Comparison of ENCODE assay signal across 12 mouse cellular contexts in the genomic region with DNA sequence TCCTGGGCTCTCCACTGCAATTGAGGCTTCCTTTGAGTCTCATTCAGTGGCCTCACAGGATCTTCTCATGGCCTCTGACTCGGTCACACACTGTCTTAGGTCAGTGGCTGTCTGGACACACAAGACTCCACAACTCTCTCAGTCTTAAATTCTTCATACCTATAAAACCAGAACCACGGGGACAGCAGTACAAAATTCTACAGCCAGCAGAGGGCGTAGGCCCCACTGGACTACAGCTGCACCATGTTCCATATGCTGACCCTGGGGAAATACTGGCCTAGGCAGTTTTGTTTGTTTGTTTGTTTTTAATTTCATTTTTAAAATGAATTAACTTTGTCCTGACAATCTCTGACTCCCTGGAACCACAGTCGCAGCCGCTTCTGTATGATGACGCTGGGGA. TPM values are rescaled to one million over a fixed set of nuclear protein-coding genes. Genes with fewer than 3 reads are reported as not detected.
A peak's percentile ranks its signal among the peaks of the same experiment; 100 is the strongest.
DNase-seq lines count a peak whose midpoint lies in the region; ATAC-seq and TF ChIP-seq lines count a peak whose summit lies in the region.
"Had no signal": no experiment of that assay in that cellular context is flagged by ENCODE, and none has a peak within 500 bp of the region (broad histone marks: within the 10 kb centered on the region; RNA-seq: fewer than 3 reads in every experiment).

No protein-coding gene starts in this region.

- TF ChIP-seq POLR2A in cerebellum, adult 2 months (IDR thresholded peaks at IDR 0.05; ENCODE audit: borderline replicate concordance, insufficient read depth, low read length) = no peak
- no peak for TF ChIP-seq POLR2A in liver, adult 2 months (IDR thresholded peaks at IDR 0.05; ENCODE audit: extremely low read depth, insufficient read depth, low read length)

- H3K27ac ChIP-seq in cerebellum, adult 2 months (ENCODE audit: insufficient read depth, low read length) = no peak overlapping the region
- H3K27ac ChIP-seq in liver, adult 2 months (replicated peaks; ENCODE audit: insufficient read depth, low read depth, low read length) = no peak overlapping the region
- no peak overlapping the region for H3K27ac ChIP-seq in liver, embryonic 12.5 days
- H3K27ac ChIP-seq: midbrain, embryonic 12.5 days had no signal

- H3K79me2 ChIP-seq in liver, adult 2 months (ENCODE audit: control insufficient read depth, insufficient read depth, low read length) = no peaks in the 10 kb centered on the region

- H3K4me3 ChIP-seq in cerebellum, adult 2 months (replicated peaks; ENCODE audit: insufficient read depth, low read depth, low read length) = no peak overlapping the region
- H3K4me3 ChIP-seq in liver, adult 2 months (ENCODE audit: insufficient read depth, low read depth, low read length) = no peak overlapping the region
- H3K4me3 ChIP-seq in liver, embryonic 12.5 days = no peak overlapping the region
- H3K4me3 ChIP-seq: midbrain, embryonic 12.5 days had no signal

- H3K9ac ChIP-seq in liver, adult 2 months (ENCODE audit: low read depth, low read length) = no peak overlapping the region
- no peak overlapping the region for H3K9ac ChIP-seq in liver, embryonic 12.5 days
- H3K9ac ChIP-seq: midbrain, embryonic 12.5 days had no signal

- peak; percentile 28; the same call in 1 of the 2 replicates for TF ChIP-seq CTCF in cerebellum, adult 2 months (IDR thresholded peaks at IDR 0.05; ENCODE audit: borderline replicate concordance, insufficient read depth, low read depth, low read length)
- peak; percentile 30; the same call in 1 of the 2 replicates for TF ChIP-seq CTCF in liver, adult 2 months (IDR thresholded peaks at IDR 0.05; ENCODE audit: low read depth, low read length)

- H3K27me3 ChIP-seq in cerebellum, adult 2 months (ENCODE audit: control insufficient read depth, insufficient read depth, low read length) = no peaks in the 10 kb centered on the region
- H3K27me3 ChIP-seq in liver, adult 2 months (ENCODE audit: control insufficient read depth, insufficient read depth, low read length) = no peaks in the 10 kb centered on the region
- H3K27me3 ChIP-seq in liver, embryonic 12.5 days (replicated peaks) = no peaks in the 10 kb centered on the region
- H3K27me3 ChIP-seq in splenic B cell, adult 2 months (ENCODE audit: control insufficient read depth, insufficient read depth, low read length, poor library complexity, severe bottlenecking) = no peaks in the 10 kb centered on the region
- H3K27me3 ChIP-seq: midbrain, embryonic 12.5 days had no signal

- no peak for ATAC-seq in liver, embryonic 12.5 days

- H3K36me3 ChIP-seq in liver, adult 2 months (ENCODE audit: control insufficient read depth, insufficient read depth, low read length) = peaks cover 6% of the 10 kb centered on the region
- peaks cover 22% of the 10 kb centered on the region for H3K36me3 ChIP-seq in liver, embryonic 12.5 days
- H3K36me3 ChIP-seq in splenic B cell, adult 2 months (ENCODE audit: control insufficient read depth, insufficient read depth, low read length, poor library complexity, severe bottlenecking) = no peaks in the 10 kb centered on the region

- no peak overlapping the region for H3K4me2 ChIP-seq in liver, embryonic 12.5 days
- H3K4me2 ChIP-seq: midbrain, embryonic 12.5 days had no signal

- no peaks in the 10 kb centered on the region for H3K4me1 ChIP-seq in cerebellum, adult 2 months (ENCODE audit: control insufficient read depth, insufficient read depth, low read length)
- H3K4me1 ChIP-seq in liver, adult 2 months (ENCODE audit: control insufficient read depth, insufficient read depth, low read length) = no peaks in the 10 kb centered on the region
- H3K4me1 ChIP-seq in liver, embryonic 12.5 days = no peaks in the 10 kb centered on the region
- H3K4me1 ChIP-seq: midbrain, embryonic 12.5 days had no signal

- peaks cover 3% of the 10 kb centered on the region; the same call in 1 of the 2 replicates for H3K9me3 ChIP-seq in liver, embryonic 12.5 days (replicated peaks)

- 64% methylated on average over 6 of the region's 6 CpGs for WGBS in cerebellum, adult 2 months
- 74% methylated on average over 6 of the region's 6 CpGs for WGBS in liver, adult 2 months
- WGBS in liver, embryonic 12.5 days (ENCODE audit: insufficient replicate concordance) = 64% methylated on average over 6 of the region's 6 CpGs

- DNase-seq in cerebellum, adult 2 months = no peak
- no peak for DNase-seq in cerebellum, postnatal 4 days (ENCODE audit: low spot score in 2 of 2)
- DNase-seq in liver, adult 2 months (ENCODE audit: extremely low read depth, low read depth, low spot score) = no peak
- peak; percentile 22 for DNase-seq in embryo, embryonic 9.5 days (ENCODE audit: extremely low spot score)
- peak; percentile 40 for DNase-seq in splenic B cell, adult 2 months (ENCODE audit: low read depth, low spot score)
- no peak for DNase-seq in T-cell, adult 2 months (ENCODE audit: low spot score)
- no peak for DNase-seq in c-Kit-positive CD71-positive TER-119-positive erythroid progenitor cells, embryonic 14.5 days (ENCODE audit: low spot score)
- DNase-seq: cerebellum, adult 11-12 months; layer of hippocampus, postnatal 36 days had no signal

RNA-seq across cellular contexts. Expression of a gene that starts 23.1 kb away (rescaled TPM):
- 3.0 TPM in 2 replicates for polyA plus RNA-seq in cerebellum, adult 2 months (2012; rRNA removed)
- total RNA-seq in liver, adult 2 months (2014; rRNA removed) = under 0.01 TPM in 1 of 2 replicates, not detected in the other
- polyA plus RNA-seq in liver, adult 2 months (2012; rRNA removed) = not detected in 2 replicates
- 3.9 and 4.0 TPM in 2 replicates for polyA plus RNA-seq in liver, embryonic 12.5 days (2016; fragmentation: Nextera tagmentation; extraction: Ambion mirVana)

RNA-seq across cellular contexts. Expression of a gene that starts 23.8 kb away (rescaled TPM):
- polyA plus RNA-seq in cerebellum, adult 2 months (2012; rRNA removed) = 24.0 and 24.3 TPM in 2 replicates
- total RNA-seq in liver, adult 2 months (2014; rRNA removed) = 4.0 and 4.1 TPM in 2 replicates
- polyA plus RNA-seq in liver, adult 2 months (2012; rRNA removed) = 2.1 and 2.7 TPM in 2 replicates
- 7.5 and 7.6 TPM in 2 replicates for polyA plus RNA-seq in liver, embryonic 12.5 days (2016; fragmentation: Nextera tagmentation; extraction: Ambion mirVana)

RNA-seq across cellular contexts. Expression of a gene that starts 34.2 kb away (rescaled TPM):
- polyA plus RNA-seq in cerebellum, adult 2 months (2012; rRNA removed) = not detected in 2 replicates
- total RNA-seq in liver, adult 2 months (2014; rRNA removed) = not detected in 2 replicates
- polyA plus RNA-seq in liver, adult 2 months (2012; rRNA removed) = not detected in 2 replicates
- polyA plus RNA-seq in liver, embryonic 12.5 days (2016; fragmentation: Nextera tagmentation; extraction: Ambion mirVana) = not detected in 2 replicates
- total RNA-seq: gastrocnemius, postnatal 4 days; layer of hippocampus, postnatal 36 days had no signal
- polyA plus RNA-seq: midbrain, embryonic 12.5 days had no signal

Comparison
In these comparisons a context has a peak if more than half of its experiments do, and no peak if none do; other contexts are left out.
1. DNase-seq: peak in embryo, embryonic 9.5 days (single experiment) and splenic B cell, adult 2 months (single experiment); none in cerebellum, adult 2 months (0 of 2), cerebellum, postnatal 4 days (0 of 2), liver, adult 2 months (single experiment), T-cell, adult 2 months (single experiment) and c-Kit-positive CD71-positive TER-119-positive erythroid progenitor cells, embryonic 14.5 days (single experiment).